Mouse (Mus musculus): ENCODE measurements at regions not wholly inside any gene's neighbourhood (a gene's known extent, or its start where the extent isn't known, plus 50 kb on each side); places are given as distances from the start of the nearest gene placed in this dataset.

DNA sequence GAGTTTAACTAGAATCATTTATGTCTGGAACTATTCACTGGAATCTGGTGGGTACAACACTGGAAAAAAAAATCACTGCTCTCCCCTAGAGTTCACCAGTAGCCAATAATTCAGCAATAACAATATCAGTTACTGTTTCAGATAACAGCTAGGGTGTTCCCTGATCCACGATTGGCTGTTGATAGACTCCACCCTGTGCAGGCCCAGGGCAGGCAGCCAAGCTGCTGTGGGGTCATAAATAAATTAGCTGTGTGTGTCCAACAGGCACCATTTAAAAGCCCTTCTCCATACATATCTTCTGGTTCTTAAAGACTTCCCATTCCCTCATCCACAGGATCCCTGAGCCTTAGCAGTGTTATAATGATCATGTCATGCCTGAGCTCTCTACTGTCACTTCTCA lies 83.4 kb upstream of the Tas2r134 start:
- Histone ChIP-seq H3K9me3 (ENCODE audit: low read length) (no peaks in the 10 kb centered on the region), H3K4me3 (ENCODE audit: low read depth, low read length) (no peak overlapping the region), H3K9ac (replicated peaks; ENCODE audit: low read length, poor library complexity, severe bottlenecking) (no peak overlapping the region), H3K27ac (ENCODE audit: low read depth, low read length) (no peak overlapping the region), H3K36me3 (ENCODE audit: insufficient read depth, low read length) (no peaks in the 10 kb centered on the region), H3K4me2 (ENCODE audit: low read depth, low read length, poor library complexity, severe bottlenecking) (no peak overlapping the region), H3K27me3 (ENCODE audit: insufficient read depth, low read length) (no peaks in the 10 kb centered on the region), H3K4me1 (ENCODE audit: insufficient read depth, low read length) (no peaks in the 10 kb centered on the region)
- ATAC-seq (ENCODE audit: low FRiP score): no peak
- no peak for TF ChIP-seq CTCF (IDR thresholded peaks at IDR 0.05)
- WGBS: 78% methylated on average over 1 of the region's 1 CpGs
- DNase-seq (ENCODE audit: low spot score): no peak

DNA sequence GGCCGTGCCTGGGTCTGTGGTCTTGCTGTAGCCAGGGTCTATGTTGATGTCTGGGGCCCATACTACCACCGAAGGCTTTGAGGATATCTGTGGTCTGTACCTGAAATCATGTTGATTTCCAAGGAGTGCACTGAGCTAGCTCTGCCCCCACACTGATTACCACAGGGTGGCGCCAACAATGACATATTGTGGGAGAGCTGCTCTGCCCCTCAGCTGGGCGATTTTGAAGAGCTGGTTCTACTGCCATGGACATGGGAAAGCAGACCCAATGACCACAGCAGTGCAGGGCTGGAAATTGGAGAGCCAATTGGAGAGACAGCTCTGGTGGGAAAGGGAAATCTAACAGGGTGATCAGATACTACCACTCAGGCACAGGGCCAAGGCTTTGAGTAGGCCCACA lies 85.0 kb upstream of the Tas2r134 start:
- Histone ChIP-seq H3K4me1 (ENCODE audit: insufficient read depth, low read length) (no peaks in the 10 kb centered on the region), H3K9ac (replicated peaks; ENCODE audit: low read length, poor library complexity, severe bottlenecking) (no peak overlapping the region), H3K4me2 (ENCODE audit: low read depth, low read length, poor library complexity, severe bottlenecking) (no peak overlapping the region), H3K27me3 (ENCODE audit: insufficient read depth, low read length) (no peaks in the 10 kb centered on the region), H3K36me3 (ENCODE audit: insufficient read depth, low read length) (no peaks in the 10 kb centered on the region), H3K4me3 (ENCODE audit: low read depth, low read length) (no peak overlapping the region), H3K9me3 (ENCODE audit: low read length) (no peaks in the 10 kb centered on the region), H3K27ac (ENCODE audit: low read depth, low read length) (no peak overlapping the region)
- ATAC-seq (ENCODE audit: low FRiP score) (no peak), DNase-seq (ENCODE audit: low spot score) (no peak)
- 72% methylated on average over 4 of the region's 4 CpGs for WGBS
- peak; percentile 50 for TF ChIP-seq CTCF (IDR thresholded peaks at IDR 0.05)

DNA sequence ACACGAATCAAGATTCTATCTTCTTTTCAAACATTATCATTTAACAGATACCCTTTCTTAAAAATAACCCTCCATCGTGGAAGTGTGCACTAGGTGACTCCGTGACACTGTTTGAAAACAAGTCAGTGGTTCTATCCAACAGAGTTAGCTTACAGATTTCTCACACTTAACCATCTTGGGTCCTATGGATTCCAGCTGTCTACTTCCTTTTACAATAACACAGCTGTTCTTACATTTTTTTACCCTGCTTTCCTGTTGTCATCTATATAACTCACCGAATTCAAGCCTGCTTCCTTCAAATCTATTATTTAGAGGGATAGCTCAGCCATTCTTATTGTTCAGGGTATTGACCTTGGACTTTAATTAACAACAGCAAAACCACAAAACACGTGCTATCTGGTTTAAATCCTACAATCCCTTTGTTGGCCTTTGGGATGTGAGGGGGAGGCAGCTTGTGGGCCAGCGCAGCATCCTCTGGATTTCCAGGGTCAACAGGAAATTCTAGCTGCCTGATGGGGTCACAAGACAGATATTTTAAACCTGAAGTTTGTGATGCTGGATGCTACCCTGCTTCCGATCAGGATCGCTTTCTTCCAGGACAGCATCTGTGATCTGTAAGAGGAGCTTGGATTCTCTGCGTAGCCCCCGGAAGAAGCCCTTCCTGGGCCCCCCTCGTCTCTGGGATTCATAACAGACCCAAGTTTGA lies 94.4 kb upstream of the Tas2r134 start:
- no peak for TF ChIP-seq CTCF (IDR thresholded peaks at IDR 0.05)
- H3K4me2 ChIP-seq (ENCODE audit: low read depth, low read length, poor library complexity, severe bottlenecking): no peak overlapping the region
- no peak for ATAC-seq (ENCODE audit: low FRiP score)
- H3K9ac ChIP-seq (replicated peaks; ENCODE audit: low read length, poor library complexity, severe bottlenecking): no peak overlapping the region
- H3K27ac ChIP-seq (ENCODE audit: low read depth, low read length): no peak overlapping the region
- H3K4me3 ChIP-seq (ENCODE audit: low read depth, low read length): no peak overlapping the region
- H3K9me3 ChIP-seq (ENCODE audit: low read length): no peaks in the 10 kb centered on the region
- no peak for DNase-seq (ENCODE audit: low spot score)
- WGBS: 71% methylated on average over 11 of the region's 11 CpGs
- H3K4me1 ChIP-seq (ENCODE audit: insufficient read depth, low read length): peaks cover 5% of the 10 kb centered on the region; the same call in 1 of the 2 replicates
- no peaks in the 10 kb centered on the region for H3K27me3 ChIP-seq (ENCODE audit: insufficient read depth, low read length)
- no peaks in the 10 kb centered on the region for H3K36me3 ChIP-seq (ENCODE audit: insufficient read depth, low read length)

DNA sequence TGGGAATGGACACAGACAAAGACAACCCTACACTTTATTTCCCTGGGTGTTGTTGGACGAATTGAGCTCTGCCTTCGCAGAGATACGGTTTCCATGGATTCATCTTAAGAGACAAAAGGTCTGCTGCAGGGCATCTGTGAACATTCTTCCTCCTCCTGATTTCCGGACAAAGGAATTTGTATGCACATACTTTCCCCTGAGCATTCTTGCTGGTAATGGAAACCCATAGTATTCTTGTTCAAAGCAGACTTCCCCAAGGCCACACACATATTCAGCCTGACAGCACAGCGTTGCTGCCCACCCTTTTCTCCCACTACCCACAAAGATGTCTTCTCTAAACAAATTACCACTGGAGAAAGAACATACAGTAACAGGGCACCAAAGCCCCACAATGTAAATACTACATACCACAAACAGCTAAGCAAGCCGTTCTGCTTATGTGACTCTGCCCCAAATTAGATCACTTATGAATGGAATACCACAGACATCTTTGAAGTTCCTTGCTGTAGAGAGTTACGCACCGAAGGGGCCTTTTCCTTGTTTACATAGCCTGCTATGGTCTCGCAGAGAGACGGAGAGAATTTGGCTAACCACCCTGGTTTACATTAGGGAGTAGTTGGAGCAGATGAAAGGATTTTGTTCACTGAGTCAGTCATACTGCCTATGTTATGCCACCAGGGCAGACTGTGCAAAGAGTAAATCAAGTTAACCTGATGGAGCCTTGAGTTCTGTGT lies 96.0 kb upstream of the Tas2r134 start:
- Histone ChIP-seq H3K4me1 (ENCODE audit: insufficient read depth, low read length) (peaks cover 5% of the 10 kb centered on the region; the same call in 1 of the 2 replicates), H3K4me3 (ENCODE audit: low read depth, low read length) (no peak overlapping the region), H3K4me2 (ENCODE audit: low read depth, low read length, poor library complexity, severe bottlenecking) (no peak overlapping the region), H3K9ac (replicated peaks; ENCODE audit: low read length, poor library complexity, severe bottlenecking) (no peak overlapping the region), H3K27me3 (ENCODE audit: insufficient read depth, low read length) (no peaks in the 10 kb centered on the region), H3K36me3 (ENCODE audit: insufficient read depth, low read length) (no peaks in the 10 kb centered on the region), H3K9me3 (ENCODE audit: low read length) (no peaks in the 10 kb centered on the region), H3K27ac (ENCODE audit: low read depth, low read length) (no peak overlapping the region)
- TF ChIP-seq CTCF (IDR thresholded peaks at IDR 0.05): no peak
- peak; percentile 15 for DNase-seq (ENCODE audit: low spot score)
- ATAC-seq (ENCODE audit: low FRiP score): no peak
- 33% methylated on average over 10 of the region's 10 CpGs for WGBS

DNA sequence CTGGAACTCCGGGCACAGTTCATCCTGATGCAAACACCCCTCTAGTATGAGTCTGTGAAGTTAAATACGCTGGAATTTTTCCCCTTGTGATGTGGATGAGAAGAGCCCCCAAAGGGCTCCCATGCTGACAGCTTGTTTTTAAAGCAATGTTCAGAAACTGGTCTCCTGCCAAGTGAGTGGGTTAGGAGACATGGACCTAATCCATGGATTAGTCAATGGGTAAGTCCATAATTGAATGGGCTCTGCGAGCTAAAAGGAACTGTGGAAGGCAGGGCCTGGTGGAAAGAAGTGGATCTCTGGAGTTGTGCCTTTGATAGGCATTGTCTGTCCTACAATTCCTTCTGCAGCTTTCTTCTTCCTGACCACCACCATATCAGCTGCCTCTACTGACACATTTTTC lies 104.5 kb upstream of the Tas2r134 start:
- ATAC-seq (ENCODE audit: low FRiP score) (no peak), DNase-seq (ENCODE audit: low spot score) (no peak)
- no peaks in the 10 kb centered on the region for H3K27me3 ChIP-seq (ENCODE audit: insufficient read depth, low read length)
- no peaks in the 10 kb centered on the region for H3K4me1 ChIP-seq (ENCODE audit: insufficient read depth, low read length)
- H3K4me2 ChIP-seq (ENCODE audit: low read depth, low read length, poor library complexity, severe bottlenecking): no peak overlapping the region
- H3K36me3 ChIP-seq (ENCODE audit: insufficient read depth, low read length): no peaks in the 10 kb centered on the region
- 62% methylated on average over 3 of the region's 3 CpGs for WGBS
- no peak overlapping the region for H3K9ac ChIP-seq (replicated peaks; ENCODE audit: low read length, poor library complexity, severe bottlenecking)
- TF ChIP-seq CTCF (IDR thresholded peaks at IDR 0.05): no peak
- H3K4me3 ChIP-seq (ENCODE audit: low read depth, low read length): no peak overlapping the region
- H3K27ac ChIP-seq (ENCODE audit: low read depth, low read length): no peak overlapping the region
- H3K9me3 ChIP-seq (ENCODE audit: low read length): no peaks in the 10 kb centered on the region

Data from midbrain, postnatal 0 days (tissue).